Mouse (Mus musculus) forebrain, embryonic 10.5 days (tissue): ENCODE data around the gene Slco1a1. TPM values are rescaled to one million over a fixed set of nuclear protein-coding genes. Genes with fewer than 3 reads are reported as not detected.

ENCODE experiments used
- DNase-seq: peaks from one replicate; pipeline ENCODE4 v3.0.0-alpha.2; 2017; ENCODE audit warnings: low spot score; ENCODE audit errors: extremely low spot score
- H3K27ac ChIP-seq: fragments of 300-500 bp; sonication (generic); 2 replicates; pipeline ENCODE4 v1.5.1; 2016; ENCODE audit warnings: mild to moderate bottlenecking
- H3K27me3 ChIP-seq: fragments of 300-500 bp; sonication (generic); 2 replicates; pipeline ENCODE4 v1.6.1; 2016; ENCODE audit warnings: mild to moderate bottlenecking; ENCODE audit not compliant: poor library complexity, severe bottlenecking
- H3K36me3 ChIP-seq: fragments of 300-500 bp; sonication (generic); replicated peaks from 2 replicates; pipeline ENCODE4 v1.6.1; 2016; ENCODE audit warnings: mild to moderate bottlenecking, moderate library complexity
- H3K4me1 ChIP-seq: fragments of 300-500 bp; sonication (generic); 2 replicates; pipeline ENCODE4 v1.6.1; 2016
- H3K4me3 ChIP-seq: fragments of 300-500 bp; sonication (generic); 2 replicates; pipeline ENCODE4 v1.5.1; 2016; ENCODE audit warnings: mild to moderate bottlenecking, moderate library complexity
- H3K9me3 ChIP-seq: fragments of 300-500 bp; sonication (generic); 2 replicates; pipeline ENCODE4 v1.6.1; 2016; ENCODE audit warnings: mild to moderate bottlenecking, moderate library complexity
- WGBS: fragments of 180-500 bp; shearing (Covaris S2); methylation state at CpG from one replicate; pipeline ENCODE4 v1.1.7; 2016; 5-methylcytosine and 5-hydroxymethylcytosine counted together
- polyA plus RNA-seq: library from polyadenylated mRNA; unstranded; fragments of >200 nt; fragmentation: Nextera tagmentation; extraction: Ambion mirVana; gene quantifications from 2 replicates; pipeline ENCODE4 v1.2.1, GENCODE M21; 2016

Slco1a1 gene
- polyA plus RNA-seq, 1 experiment from 2014 or later = not detected

DNA sequence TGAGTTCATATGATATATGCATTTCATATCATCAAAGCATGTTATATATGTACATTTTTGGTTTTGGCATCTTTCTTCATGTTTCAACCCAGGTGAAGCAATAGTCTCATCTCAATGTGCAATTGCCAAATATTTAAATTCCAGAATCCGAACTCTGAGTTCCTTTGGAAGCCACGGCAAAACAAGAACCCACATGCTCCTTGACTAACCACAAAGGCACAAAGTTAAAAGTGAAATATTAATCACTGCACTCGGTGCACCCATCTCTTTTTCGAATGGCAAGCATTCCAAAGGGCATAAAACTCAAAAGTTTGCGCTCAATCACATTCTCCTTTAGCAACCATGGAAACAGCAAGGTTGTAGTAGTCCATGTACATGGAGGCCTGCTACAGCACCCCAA is 80.7 kb downstream of the Slco1a1 start:
- Histone ChIP-seq H3K9me3 (no peaks in the 10 kb centered on the region), H3K4me3 (no peak overlapping the region), H3K4me1 (no peaks in the 10 kb centered on the region), H3K27me3 (no peaks in the 10 kb centered on the region), H3K36me3 (no peaks in the 10 kb centered on the region), H3K27ac (no peak overlapping the region)
- WGBS = 90% methylated on average over 5 of the region's 5 CpGs
- no peak for DNase-seq

DNA sequence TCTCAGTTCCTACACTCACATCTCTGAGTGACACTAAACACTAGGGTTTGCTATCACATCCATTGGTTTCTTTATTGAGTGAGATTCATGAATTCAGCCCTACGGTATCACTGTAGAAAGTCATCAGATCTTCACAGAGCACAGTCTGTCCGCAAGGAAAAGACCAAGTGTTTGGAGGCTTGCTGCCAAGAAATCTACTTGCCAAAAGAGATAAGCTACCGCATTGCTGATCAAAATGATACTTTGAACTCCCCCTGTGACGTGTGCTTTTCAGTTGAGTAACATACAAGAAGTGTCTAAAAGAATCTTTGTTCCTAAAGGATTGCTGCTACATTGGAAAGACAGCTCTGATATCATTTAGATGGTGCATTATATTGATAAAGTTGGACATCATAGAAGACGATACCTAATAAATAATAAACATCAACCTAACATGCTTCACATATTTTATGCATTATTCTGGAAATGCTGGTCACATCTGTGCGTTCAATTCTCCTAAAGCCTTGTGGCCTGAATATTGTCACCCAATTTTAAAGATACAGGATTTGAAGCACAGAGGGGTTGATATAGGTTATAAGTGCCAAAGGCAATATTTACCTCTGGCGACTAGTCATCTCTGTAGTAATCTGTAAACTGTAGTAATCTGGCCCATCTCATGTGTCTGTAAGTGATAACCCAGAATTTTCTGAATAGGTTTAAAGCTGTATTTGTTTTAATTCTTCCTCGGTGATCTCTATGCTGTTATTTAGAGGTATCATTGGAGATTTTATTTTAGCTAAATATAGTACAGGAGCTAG is 88.8 kb downstream of the Slco1a1 start:
- H3K4me1 ChIP-seq = no peaks in the 10 kb centered on the region
- 91% methylated on average over 8 of the region's 8 CpGs for WGBS
- no peaks in the 10 kb centered on the region for H3K36me3 ChIP-seq
- no peak overlapping the region for H3K4me3 ChIP-seq
- H3K27me3 ChIP-seq = no peaks in the 10 kb centered on the region
- no peaks in the 10 kb centered on the region for H3K9me3 ChIP-seq
- no peak for DNase-seq
- H3K27ac ChIP-seq = no peak overlapping the region

Other genes starting within 250 kb of the Slco1a1 start
- not detected in 2 replicates for gene Gm5724, start 173.2 kb downstream of the Slco1a1 start, polyA plus RNA-seq
- gene Slco1a4, start 90.8 kb downstream of the Slco1a1 start, polyA plus RNA-seq = not detected in 2 replicates
- gene Gm6614, start 64.5 kb upstream of the Slco1a1 start, polyA plus RNA-seq = not detected in 2 replicates